Mouse (Mus musculus): ENCODE data around the gene Arpc5.

Arpc5 gene

DNA sequence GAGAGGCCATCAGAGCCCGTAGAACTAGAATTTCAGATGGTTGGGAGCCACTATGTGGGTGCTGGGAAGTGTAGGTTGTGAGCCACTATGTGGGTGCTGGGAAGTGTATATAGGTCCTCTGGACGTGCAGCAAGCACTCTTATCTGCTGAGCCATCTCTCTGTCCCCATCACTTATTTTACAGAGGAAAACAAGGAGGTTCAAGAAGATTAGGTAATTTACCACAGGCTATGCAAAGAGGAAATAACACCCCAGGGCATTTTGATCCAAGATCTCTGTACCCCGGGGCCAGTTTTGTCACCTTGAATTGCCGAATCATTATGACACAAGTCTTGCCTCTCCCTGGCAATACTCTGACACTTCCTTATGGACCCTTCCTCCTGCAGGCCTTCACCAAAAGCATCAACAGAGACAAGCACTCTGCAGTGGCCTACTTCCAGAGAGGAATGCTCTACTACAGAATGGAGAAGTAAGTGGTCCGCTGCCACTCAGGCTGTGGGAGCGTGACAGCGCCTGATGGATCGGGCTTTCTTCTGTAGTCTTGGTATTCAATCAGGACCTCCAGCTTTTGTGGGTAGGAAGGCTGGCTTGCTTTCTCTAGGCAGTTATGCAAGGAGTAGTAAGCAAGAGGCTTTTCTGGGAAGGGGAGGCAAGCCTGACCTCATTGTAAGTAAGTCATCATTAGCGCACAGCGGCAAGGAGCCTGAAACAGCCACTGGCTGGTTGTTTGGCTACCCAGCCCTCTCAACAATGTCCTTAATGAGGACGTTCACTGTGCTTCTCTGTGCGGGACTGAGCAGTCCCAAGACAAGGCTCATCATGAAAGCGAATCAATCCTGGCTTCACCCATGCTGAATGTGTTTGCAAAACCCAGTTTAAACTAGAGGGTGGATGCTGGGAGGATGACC, 44.4 kb downstream of the Arpc5 start:
- ATAC-seq (ENCODE audit: low TSS enrichment) = no peak

DNA sequence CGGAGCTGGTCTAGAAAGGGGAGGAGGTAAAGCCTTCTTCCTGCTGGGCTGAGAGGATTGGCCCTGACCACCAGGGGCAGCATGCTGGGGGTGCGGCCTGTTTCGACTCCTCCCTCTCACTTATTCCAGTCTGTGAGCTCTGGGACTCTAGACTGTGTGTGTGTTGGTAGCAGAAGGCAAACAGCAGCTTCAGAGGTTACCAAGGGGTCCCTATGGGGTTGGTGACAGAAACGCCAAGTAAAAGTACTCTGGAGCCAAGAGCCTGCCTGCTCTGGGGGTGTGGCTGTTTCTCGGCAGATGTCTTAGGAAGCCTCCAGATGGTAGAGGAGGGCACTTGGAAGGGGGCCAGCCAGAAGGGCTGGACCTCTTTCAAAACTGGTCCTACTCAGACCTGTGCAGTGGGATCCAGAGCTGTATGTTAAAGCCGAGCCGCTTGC, 48.9 kb downstream of the Arpc5 start:
- ATAC-seq (ENCODE audit: low TSS enrichment) = peak; percentile 25; the same call in 1 of the 2 replicates

- peak; percentile 69; the same call in 1 of the 2 replicates for ATAC-seq (ENCODE audit: low TSS enrichment)
Measured at GRCm38 (mm10) chr1:152817027-152817769, 50.9 kb downstream of the Arpc5 start.

DNA sequence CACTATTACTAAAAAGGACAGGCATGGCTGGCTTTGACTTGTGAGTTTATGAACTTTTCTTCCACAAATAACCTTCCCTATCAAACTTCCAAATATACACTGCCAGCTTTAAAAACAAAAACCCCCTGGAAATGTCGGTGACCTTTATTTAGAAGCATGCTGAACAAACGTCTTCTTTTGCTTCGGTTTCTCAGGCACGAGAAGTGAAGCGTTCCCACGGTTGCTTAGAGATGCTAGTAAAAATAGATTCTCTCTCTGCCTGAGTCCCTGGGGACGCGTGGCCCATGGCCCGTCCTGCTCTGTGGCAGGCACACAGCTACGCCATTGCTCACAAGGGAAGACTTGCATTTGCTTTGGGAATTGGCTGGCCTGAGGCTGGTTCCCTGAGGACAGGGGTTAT, 51.5 kb downstream of the Arpc5 start:
- ATAC-seq (ENCODE audit: low TSS enrichment) = no peak

DNA sequence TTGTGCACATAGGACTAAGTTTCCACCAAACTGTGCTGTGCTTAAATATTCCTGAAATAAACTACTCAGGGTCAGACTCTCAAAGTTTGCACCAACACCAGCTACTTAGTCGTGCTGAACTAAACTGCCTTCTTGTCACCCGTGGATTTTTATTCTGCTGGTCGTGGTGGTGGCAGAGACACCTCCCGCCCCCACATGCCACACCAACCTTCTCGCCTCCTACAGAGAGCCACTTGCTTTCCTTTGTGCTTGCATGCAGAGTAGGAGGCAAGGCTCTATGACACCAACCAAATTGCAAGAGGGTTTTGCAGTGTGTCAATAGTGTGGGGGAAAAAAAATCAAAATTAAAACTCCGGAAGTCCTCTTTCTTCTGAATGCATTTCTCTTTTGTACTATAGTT, 53.2 kb downstream of the Arpc5 start:
- no peak; the same call in 1 of the 2 replicates for ATAC-seq (ENCODE audit: low TSS enrichment)

- ATAC-seq (ENCODE audit: low TSS enrichment) = no peak
Measured at GRCm38 (mm10) chr1:152820911-152821695, 54.8 kb downstream of the Arpc5 start.

- ATAC-seq (ENCODE audit: low TSS enrichment) = peak; percentile 55
Measured at GRCm38 (mm10) chr1:152821746-152822145, 55.4 kb downstream of the Arpc5 start.

- ATAC-seq (ENCODE audit: low TSS enrichment) = no peak
Measured at GRCm38 (mm10) chr1:152824206-152824605, 57.9 kb downstream of the Arpc5 start.
